Mouse (Mus musculus) hindlimb bud, embryonic 11.5 days (tissue): ENCODE results near the gene Grin3b.
A peak's percentile ranks its signal among the peaks of the same experiment; 100 is the strongest.

Experiments used
- DNase-seq: peaks from one replicate; pipeline ENCODE4 v3.0.0-alpha.2; 2012; ENCODE audit warnings: low read depth, low spot score; ENCODE audit errors: extremely low spot score

The Grin3b gene

DNA sequence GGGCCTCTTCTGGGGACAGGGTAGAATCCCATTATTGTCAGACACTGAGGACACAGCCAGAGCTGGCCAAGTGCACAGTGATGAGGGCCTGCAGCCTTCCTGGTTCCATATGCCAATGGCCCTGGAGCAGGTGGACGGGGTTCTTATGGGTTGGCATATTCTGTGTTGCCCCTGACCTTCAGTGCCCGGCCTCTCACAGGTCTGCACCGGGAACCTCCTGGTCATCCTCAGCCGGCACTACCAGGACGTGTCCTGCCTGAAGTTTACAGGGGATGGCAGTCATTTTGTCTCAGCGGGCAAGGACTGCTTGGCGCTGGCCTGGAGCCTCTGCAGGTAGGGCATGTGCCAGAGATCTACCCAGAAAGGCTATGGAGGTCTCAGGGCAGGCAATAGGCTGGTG, 5.8 kb upstream of the Grin3b start:
- no peak for DNase-seq

DNA sequence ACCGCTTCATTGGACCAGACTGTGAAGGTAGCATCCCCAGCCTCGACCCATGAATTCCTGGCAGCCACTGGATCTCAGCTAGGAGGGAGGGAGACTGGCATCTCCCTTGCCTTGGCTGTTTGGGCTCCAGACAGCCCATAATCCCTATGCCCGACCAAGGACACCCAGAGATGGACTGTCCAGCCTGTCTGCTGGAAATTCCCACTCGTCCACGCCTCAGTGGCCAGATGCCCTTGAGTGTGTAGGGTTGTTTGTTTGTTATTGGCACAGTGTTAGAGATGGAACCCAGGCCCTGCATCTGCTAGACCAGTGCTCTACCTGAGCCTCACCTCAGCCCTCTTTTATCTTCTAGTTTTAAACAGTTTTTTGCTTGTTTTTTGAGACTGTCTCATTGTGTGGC, 5.2 kb upstream of the Grin3b start:
- no peak for DNase-seq

DNA sequence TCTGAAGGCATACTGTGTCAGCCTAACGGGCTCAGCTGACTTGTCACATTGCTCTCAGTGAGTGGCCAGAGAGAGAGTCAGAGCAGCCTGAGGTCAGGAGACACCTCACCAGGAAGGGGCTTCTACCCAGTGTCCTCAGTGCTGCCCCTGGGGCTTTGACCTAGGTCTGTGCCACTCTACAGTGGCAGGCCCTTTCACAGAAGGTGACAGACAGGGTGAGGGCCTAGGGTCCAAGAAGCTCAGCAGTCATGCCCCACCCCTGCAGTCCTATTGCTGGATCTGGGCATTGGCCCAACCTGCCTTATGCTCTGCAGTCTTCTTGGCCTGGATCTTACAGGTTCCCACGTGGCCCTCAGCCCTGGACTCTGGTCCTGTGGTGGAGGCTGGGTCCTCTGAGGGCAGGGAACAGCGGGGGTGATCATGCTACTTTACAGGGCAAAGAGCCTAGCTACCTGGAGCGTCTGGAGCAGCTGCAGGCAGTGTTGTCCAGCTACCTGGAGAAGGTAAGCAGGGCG, 3.6 kb upstream of the Grin3b start:
- DNase-seq: no peak

DNA sequence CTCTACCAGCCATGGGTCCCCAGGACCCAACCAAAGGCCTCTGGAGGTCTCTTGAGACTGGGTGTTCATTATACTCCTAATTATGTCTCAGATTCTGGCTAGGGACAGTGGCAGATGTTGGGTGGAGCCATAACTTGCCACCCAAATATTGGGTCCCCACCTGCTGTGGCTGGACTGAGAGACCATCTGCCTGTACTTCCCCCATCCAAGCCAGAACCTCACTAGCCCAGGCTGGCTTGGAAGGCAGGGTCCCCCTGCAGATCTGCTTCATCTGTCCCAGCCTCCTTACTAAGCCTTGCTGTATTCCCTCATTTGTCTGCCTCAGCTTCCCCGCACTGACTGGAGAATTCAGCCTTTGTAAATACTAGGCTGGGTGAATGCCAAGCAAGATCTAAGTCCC, 2.3 kb upstream of the Grin3b start:
- DNase-seq: no peak

DNA sequence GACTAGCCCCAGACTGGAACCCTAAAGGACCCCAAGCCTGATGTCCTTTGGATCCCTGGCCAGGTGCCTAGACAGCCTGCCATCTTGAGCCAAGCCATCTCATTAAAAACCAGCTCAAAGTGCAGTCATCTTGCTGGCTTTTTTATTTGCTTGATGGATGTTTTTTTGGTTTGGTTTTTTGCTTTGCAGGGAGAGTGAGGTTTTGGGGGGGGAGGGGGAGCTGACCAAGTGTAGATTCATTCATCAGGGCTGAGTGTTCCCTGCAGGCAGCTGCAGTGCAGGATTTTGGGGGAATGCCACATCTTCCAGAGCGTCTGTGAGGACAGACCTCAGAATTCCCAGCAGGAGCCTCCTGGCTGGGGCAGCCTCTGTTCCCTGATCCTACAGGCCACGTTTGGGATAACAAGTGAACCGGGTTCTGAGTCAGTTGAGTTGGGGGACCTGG, 1.4 kb upstream of the Grin3b start:
- no peak for DNase-seq

DNA sequence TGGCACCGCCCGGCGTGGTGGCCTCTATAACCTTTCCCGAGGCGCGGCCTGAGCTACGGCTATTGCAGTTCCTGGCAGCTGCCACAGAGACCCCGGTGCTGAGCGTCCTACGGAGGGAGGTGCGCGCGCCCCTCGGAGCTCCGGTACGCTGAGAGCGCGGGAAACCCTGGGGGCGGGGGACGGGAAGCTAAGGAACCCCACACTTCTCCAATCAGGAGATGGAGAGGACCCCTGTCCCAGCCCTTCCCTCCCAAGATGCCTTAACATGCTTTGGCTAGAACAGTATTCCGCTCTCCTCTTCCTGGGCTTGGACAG, 625 bp downstream of the Grin3b start:
- DNase-seq: no peak

DNA sequence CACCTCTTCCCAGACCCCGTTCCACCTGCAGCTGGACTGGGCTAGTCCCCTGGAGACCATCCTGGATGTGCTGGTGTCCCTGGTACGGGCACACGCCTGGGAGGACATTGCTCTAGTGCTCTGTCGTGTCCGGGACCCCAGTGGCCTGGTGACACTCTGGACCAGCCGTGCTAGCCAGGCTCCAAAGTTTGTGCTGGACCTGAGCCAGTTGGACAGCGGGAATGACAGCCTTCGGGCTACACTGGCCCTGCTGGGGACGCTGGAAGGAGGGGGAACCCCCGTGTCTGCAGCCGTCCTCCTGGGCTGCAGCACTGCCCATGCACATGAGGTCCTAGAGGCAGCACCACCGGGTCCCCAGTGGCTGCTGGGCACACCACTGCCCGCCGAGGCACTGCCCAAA, 2.3 kb downstream of the Grin3b start:
- no peak for DNase-seq

DNA sequence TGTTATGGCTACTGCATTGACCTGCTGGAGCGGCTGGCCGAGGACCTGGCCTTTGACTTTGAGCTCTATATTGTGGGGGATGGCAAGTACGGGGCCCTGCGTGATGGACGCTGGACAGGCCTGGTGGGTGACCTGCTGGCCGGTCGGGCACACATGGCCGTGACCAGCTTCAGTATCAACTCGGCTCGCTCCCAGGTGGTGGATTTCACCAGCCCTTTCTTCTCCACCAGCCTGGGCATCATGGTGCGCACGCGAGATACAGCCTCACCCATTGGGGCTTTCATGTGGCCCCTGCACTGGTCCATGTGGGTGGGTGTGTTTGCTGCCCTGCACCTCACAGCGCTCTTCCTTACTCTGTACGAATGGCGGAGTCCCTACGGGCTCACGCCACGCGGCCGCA, 3.6 kb downstream of the Grin3b start:
- no peak for DNase-seq

DNA sequence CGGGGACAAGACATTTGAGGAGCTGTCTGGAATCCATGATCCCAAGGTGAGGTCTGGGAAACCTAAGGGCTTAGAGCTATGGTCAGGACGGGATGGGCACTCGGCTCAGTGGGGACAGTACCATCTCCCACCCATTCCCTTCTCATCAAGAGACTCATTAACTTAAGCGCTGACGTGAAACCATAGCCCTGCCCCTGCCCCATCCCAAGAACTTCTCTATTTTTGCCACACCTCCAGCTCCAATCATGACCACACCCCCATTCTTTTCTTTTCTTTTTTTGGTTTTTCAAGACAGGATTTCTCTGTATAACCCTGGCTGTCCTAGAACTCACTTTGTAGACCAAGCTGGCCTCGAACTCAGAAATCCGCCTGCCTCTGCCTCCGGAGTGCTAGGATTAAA, 4.2 kb downstream of the Grin3b start:
- DNase-seq: no peak

DNA sequence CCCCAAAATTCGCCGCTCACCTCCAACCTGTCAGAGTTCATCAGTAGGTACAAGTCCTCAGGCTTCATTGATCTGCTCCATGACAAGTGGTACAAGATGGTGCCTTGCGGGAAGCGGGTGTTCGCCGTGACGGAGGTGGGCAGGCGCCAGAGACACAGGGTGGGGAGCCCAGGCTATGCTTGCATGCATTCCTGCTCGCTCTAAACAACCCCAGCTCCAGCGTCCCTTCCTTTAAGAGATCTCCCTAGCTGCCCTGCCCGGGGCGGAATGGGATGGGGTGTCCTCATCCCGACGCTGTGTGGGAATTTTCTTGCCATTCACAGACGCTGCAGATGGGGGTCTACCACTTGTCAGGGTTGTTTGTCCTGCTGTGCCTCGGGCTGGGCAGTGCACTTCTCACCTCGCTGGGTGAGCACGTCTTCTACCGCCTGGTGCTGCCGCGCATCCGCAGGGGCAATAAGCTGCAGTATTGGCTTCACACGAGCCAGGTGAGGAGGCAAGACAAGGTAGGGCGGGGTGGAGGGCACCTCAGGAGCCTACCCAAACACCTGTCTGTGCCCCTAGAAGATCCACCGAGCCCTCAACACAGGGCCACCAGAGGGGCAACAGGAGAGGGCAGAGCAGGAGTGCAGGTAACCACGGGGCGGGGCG, 5.7 kb downstream of the Grin3b start:
- DNase-seq: no peak

DNA sequence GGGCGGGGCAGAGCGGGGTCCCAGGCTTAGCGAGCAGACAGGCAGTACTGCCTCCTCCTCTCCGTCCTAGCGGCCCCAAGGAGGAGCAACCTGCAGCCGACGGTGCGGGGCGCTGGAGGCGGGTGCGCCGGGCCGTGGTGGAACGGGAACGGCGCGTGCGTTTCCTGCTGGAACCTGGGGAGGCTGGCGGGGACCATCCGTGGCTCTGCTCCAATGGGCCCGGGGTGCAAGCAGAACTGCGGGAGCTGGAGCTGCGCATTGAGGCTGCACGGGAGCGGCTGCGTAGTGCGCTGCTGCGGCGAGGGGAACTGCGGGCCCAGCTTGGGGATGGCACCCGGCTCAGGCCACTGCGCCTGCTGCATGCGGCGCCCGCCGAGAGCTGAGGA, 6.2 kb downstream of the Grin3b start:
- DNase-seq: no peak

DNA sequence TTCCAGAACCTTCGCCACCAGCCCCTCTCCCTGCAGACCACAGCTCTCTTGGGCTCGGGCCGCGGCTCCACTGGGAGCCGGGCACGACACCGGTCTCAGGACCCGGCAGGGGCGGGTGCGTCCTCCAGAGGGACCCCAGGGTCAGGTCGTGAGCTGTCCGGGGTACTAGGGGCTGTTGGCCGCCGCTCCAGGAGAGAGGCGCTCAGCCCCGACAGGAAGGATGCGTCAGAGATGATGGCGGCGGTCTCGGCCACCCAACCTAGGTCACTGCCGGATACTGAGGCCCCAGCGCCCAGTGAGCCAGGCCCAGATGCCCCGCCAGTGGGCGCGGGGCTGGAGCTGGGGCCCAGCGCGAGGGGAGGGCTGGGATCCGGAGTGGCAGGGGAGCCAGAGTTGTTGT, 6.8 kb downstream of the Grin3b start:
- DNase-seq: no peak

DNA sequence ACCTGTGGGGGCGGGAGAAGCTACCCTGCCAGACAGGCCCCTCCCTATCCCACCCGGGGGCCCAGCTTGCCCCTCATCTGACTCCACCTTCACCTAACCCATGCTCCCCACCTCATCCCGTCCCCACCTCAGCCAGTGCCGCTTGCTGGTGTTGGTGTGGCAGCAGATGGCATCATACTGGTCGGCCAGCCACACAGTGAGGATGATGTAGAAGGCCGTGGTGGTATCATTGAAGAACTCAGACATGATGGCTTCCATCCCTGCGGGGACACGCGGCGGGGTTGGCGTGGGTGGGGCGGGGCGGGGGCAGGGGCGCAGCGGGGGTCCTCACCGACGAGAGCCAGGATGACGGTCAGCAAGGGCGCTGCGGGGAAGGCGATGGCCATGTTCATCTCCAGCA, 7.5 kb downstream of the Grin3b start:
- DNase-seq: no peak

DNA sequence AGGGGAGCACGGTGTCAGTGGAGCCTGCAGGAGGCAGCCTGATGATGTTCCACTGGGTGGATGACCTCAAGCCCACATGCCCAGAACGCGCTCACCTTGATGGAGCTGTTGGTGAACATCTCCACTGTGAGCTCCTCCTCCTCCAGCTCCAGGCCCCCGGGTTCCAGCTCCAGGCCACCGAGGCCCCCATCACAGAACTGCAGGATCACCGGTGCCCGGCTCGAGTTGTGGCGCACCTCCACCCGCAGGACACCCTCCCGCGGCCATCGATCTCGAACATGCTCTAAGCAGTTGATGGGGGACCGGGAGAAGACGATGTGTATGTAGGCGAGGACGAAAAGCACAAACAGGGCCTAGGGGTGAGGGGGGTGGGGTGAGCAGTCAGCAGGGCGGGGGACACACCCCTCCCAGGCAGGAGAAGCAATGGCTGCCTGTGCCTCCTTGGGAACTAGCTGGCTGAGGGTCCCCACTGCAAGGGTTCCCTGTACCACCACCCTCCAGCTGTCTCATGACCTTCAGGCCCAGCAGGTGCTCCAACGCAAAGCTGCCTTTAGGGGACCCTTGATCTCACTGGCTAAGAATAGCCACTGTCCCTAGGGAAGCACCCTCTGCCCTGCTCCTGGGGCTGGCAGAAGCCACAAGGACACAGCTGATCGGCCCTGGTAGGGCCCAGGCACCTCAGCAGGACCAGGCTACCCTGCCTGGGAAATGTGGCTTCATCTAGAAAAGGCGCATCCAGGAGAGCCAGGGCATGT, 9.1 kb downstream of the Grin3b start:
- no peak for DNase-seq

DNA sequence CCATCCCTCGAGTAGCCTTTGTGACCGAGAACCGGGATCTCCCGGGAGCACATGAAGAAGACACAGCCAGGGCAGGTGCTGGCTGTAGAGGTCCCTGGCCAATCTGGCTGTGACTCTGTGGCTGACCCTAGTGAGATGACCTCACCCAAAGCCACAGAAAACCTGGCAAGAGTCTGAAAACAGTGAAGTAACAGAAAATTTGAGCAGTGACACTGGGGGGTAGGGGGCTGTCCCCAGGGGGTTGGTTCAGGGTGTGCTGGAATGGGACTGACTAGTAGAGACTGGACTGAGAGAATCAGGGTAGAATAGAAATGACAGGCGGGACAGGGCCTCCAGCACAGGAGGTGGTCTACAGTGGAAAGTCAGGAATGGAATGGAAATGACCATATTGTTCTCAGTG, 12.7 kb downstream of the Grin3b start:
- DNase-seq: no peak

DNA sequence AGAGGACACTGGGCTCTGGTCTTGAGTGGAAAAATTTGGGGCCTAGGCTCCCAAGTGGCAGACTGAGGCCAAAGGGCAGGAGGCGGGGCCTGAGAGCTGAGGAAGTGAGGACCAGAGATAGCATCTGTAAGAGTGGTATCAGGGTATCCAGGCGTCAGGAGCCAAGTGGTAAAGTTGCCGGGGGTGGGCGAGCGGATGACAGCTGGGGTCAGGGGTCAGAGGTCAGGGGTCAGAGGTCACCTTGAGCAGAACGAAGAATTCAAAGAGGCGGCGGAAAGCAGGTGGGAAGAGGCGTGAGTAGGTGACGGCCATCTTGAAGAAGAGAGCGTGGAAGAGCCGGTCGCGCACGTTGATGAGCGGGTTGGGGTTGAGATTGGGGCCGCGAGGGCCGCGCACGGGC, 13.2 kb downstream of the Grin3b start:
- no peak for DNase-seq

DNA sequence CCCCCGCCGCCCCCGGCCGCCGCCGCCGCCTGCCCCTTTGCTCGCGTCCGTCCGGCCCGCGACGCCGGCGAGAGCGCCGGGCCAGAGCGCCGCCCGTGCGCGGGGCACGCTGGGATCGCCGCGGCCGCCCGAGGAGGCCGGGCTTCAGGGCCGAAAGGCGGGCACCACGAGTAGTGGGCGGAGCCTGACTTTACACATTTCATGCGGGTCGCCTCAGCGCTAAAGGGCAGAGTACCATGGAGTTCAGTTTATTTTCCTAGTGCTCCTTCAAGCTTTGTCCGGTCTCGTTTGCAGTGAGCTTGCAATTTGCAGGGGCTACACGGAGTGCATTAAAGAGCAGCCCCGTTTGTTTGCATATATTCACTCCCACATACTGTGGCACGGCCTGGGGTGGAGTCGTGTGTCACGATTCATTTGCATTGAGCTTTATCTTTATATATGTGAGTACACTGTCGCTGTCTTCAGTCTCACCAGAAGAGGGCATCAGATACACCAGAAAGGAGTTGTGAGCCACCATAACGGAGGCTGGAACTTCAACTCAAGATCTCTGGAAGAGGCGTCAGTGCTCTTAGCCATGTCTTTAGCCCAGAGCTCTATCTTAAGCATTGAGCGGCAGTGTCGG, 13.8 kb downstream of the Grin3b start, which contains the start of gene Tmem259:
Gene Tmem259, minus strand, starts transcription at position 136 of the 622 bp plus-strand sequence.
- DNase-seq: peak; percentile 87

DNA sequence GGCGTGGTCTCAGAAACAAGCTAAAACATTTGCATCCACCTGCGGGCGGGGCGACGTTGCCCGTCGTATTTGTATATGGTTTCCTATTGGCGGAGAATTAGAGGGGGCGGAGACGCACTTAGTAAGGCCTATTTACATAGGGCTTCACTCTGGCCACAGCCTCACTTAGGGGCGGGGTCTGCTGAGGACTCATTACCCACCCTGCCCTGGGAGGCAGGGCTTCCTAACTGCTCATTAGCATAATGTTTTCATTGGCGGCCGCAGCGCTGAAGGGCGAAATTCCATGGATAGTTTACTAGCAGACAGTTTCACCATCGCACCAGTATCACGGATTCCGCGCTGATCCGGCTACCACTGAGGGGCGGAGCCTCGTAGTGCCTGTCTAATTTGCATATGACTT, 14.4 kb downstream of the Grin3b start:
- peak; percentile 96 for DNase-seq

DNA sequence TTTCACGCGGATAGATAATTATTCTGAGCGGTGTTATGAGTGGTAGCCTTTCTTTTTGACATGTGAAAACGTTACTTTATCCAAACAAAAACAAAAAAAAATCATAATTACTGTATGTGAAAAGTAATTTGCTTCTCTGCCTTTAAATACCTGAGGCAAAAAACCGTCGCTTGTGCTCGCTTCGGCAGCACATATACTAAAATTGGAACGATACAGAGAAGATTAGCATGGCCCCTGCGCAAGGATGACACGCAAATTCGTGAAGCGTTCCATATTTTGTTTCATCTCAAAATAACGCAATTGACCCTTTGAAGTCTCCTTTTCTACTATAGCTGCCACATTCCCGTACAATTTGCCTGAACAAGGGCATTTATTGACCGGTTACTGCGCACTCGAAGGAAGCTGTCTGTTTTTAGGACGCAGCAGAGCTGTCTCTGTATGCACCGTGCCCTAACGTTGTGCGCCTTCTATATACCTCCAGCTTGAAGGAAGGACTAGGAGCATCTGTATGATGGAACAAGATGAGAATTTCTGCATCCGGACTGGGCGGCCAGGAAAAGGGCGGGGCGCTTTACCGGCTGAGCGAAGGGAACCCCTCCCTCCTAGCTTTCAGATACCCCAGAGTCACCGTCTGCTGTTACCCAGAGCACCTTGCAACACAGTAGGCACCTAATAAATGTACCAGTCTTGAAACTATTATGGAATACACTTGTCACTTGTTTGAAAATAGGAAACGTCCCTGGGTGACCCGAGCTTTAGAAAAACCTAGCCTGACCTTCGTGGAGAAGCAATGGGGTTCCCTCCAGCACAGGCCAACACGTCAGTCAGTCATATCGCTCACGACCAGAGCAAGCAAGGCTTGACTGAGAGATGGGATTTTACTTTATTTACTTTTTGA, 15.1 kb downstream of the Grin3b start:
- no peak for DNase-seq

DNA sequence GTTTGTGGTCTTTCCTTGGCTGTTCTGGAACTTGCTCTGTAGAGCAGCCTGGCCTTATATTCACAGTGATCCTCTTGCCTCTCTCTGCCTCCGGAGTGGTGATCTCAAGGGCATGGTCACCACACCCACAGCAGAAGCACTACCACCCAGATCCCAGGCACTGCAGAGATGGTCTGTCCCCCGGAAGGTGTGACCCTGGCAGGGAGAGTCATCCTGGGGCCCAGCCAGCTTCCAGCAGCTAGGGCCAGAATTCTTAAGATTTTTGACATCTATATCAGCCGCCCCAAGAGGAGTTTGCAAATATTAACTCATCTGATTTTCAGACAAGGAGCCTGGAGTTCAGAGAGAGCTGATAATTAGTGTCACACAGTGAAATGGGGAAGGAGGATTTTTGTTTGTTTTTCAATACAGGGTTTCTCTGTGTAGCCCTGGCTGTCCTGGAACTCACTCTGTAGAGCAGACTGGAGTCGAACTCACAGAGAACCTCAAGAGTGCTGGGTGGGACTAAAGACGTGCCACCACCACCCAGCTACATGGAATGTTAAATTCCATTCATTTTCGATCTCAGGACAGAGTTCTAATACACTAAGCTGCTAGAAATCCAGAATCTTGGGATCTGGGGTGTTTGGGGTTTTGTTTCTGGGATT, 15.8 kb downstream of the Grin3b start:
- no peak for DNase-seq

DNA sequence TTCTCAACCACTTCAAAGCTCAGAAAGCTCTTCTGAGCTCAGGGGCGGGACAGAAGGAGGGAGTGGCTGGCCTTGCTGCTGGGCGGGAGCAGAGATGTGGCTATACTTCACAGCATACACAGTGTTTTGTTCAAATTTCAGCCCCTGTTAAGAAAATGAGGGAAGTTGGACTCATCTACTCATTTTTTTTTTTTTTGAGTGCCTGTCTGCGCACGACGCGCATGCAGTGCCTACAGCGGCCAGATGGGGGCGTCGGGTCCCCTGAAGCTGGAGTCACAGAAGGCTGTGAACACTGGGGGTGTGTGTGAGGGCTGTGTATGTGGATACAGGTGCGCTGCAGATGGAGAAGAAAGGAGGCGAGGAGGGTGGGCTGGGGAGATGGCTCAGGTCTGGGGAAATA, 16.4 kb downstream of the Grin3b start:
- DNase-seq: peak; percentile 72
